Mouse (Mus musculus): ENCODE data around the gene Catsperd. TPM values are rescaled to one million over a fixed set of nuclear protein-coding genes. Genes with fewer than 3 reads are reported as not detected.

Catsperd gene
- polyA plus RNA-seq, 2 experiments: 0.33 to 0.39 TPM

- no peak overlapping the region for H3K4me2 ChIP-seq (ENCODE audit: low read depth)
- H3K9me3 ChIP-seq (ENCODE audit: control insufficient read depth, low read length): no peaks in the 10 kb centered on the region
- no peak overlapping the region for H3K9ac ChIP-seq (replicated peaks)
- no peak for ATAC-seq (ENCODE audit: insufficient read depth)
- TF ChIP-seq EP300 (IDR thresholded peaks at IDR 0.05; ENCODE audit: low read depth): no peak
- TF ChIP-seq CTCF (IDR thresholded peaks at IDR 0.05; ENCODE audit: low read depth): no peak
- no peaks in the 10 kb centered on the region for H3K27me3 ChIP-seq (ENCODE audit: control insufficient read depth, insufficient read depth, low read length)
- H3K27ac ChIP-seq: no peak overlapping the region
- peaks cover 33% of the 10 kb centered on the region for H3K36me3 ChIP-seq (replicated peaks; ENCODE audit: control insufficient read depth, insufficient read depth, low read depth)
- no peak for DNase-seq (ENCODE audit: low read depth in 3 of 3, low spot score in 3 of 3)
- H3K4me1 ChIP-seq (replicated peaks; ENCODE audit: control insufficient read depth in 2 of 2, insufficient read depth in 2 of 2, low read length in 1 of 2): peaks cover 27 to 55% of the 10 kb centered on the region in 2 experiments
- no peak overlapping the region for H3K4me3 ChIP-seq (ENCODE audit: insufficient read depth in 1 of 2, low read depth in 2 of 2, low read length in 2 of 2)
- 77% methylated on average over 4 of the region's 4 CpGs for WGBS (ENCODE audit: insufficient replicate concordance)
Measured at GRCm38 (mm10) chr17:56686801-56687200, 58.9 kb downstream of the Catsperd start.

- Histone ChIP-seq H3K4me3 (ENCODE audit: insufficient read depth in 1 of 2, low read depth in 2 of 2, low read length in 2 of 2) (no peak overlapping the region), H3K9me3 (ENCODE audit: control insufficient read depth, low read length) (no peaks in the 10 kb centered on the region), H3K27ac (peak overlapping the region; percentile 69), H3K36me3 (replicated peaks; ENCODE audit: control insufficient read depth, insufficient read depth, low read depth) (peaks cover 40% of the 10 kb centered on the region), H3K4me1 (replicated peaks; ENCODE audit: control insufficient read depth in 2 of 2, insufficient read depth in 2 of 2, low read length in 1 of 2) (peaks cover 16 to 43% of the 10 kb centered on the region in 2 experiments), H3K4me2 (ENCODE audit: low read depth) (peak overlapping the region; percentile 47), H3K27me3 (ENCODE audit: control insufficient read depth, insufficient read depth, low read length) (no peaks in the 10 kb centered on the region), H3K9ac (replicated peaks) (peak overlapping the region; percentile 1)
- TF ChIP-seq EP300 (IDR thresholded peaks at IDR 0.05; ENCODE audit: low read depth) (peak; percentile 96), CTCF (IDR thresholded peaks at IDR 0.05; ENCODE audit: low read depth) (no peak)
- peak; percentile 92 for ATAC-seq (ENCODE audit: insufficient read depth)
- DNase-seq (ENCODE audit: low read depth in 3 of 3, low spot score in 3 of 3): peak; percentile 73 to 77 (median 73)
Measured at GRCm38 (mm10) chr17:56688045-56688444, 60.1 kb downstream of the Catsperd start.

GRCm38 (mm10) chr17:56688689-56689088, 60.7 kb downstream of the Catsperd start:
- H3K9ac ChIP-seq (replicated peaks): 0 out of 2 replicates have a peak overlapping the region, but pooled peaks have one; percentile 9
- no peak for ATAC-seq (ENCODE audit: insufficient read depth)
- peak overlapping the region; percentile 47 for H3K4me2 ChIP-seq (ENCODE audit: low read depth)
- no peaks in the 10 kb centered on the region for H3K9me3 ChIP-seq (ENCODE audit: control insufficient read depth, low read length)
- H3K27me3 ChIP-seq (ENCODE audit: control insufficient read depth, insufficient read depth, low read length): no peaks in the 10 kb centered on the region
- peak overlapping the region; percentile 69 for H3K27ac ChIP-seq
- WGBS (ENCODE audit: insufficient replicate concordance): 43% methylated on average over 2 of the region's 2 CpGs
- DNase-seq (ENCODE audit: low read depth in 3 of 3, low spot score in 3 of 3): no peak
- H3K4me3 ChIP-seq (ENCODE audit: insufficient read depth in 1 of 2, low read depth in 2 of 2, low read length in 2 of 2): no peak overlapping the region
- TF ChIP-seq EP300 (IDR thresholded peaks at IDR 0.05; ENCODE audit: low read depth) (no peak), CTCF (IDR thresholded peaks at IDR 0.05; ENCODE audit: low read depth) (no peak)
- peaks cover 14 to 36% of the 10 kb centered on the region in 2 experiments for H3K4me1 ChIP-seq (replicated peaks; ENCODE audit: control insufficient read depth in 2 of 2, insufficient read depth in 2 of 2, low read length in 1 of 2)
- peaks cover 41% of the 10 kb centered on the region for H3K36me3 ChIP-seq (replicated peaks; ENCODE audit: control insufficient read depth, insufficient read depth, low read depth)

GRCm38 (mm10) chr17:56693395-56693794, 65.5 kb downstream of the Catsperd start:
- H3K27ac ChIP-seq: no peak overlapping the region

GRCm38 (mm10) chr17:56693851-56694310, 65.9 kb downstream of the Catsperd start:
- H3K27ac ChIP-seq: no peak overlapping the region

More at GRCm38 (mm10) chr17:56693395-56693794, 65.5 kb downstream of the Catsperd start:
- DNase-seq (ENCODE audit: low read depth in 3 of 3, low spot score in 3 of 3): no peak
- TF ChIP-seq CTCF (IDR thresholded peaks at IDR 0.05; ENCODE audit: low read depth) (no peak), EP300 (IDR thresholded peaks at IDR 0.05; ENCODE audit: low read depth) (no peak)
- Histone ChIP-seq H3K4me1 (replicated peaks; ENCODE audit: control insufficient read depth in 2 of 2, insufficient read depth in 2 of 2, low read length in 1 of 2) (peaks cover 4 to 6% of the 10 kb centered on the region in 2 experiments), H3K9me3 (ENCODE audit: control insufficient read depth, low read length) (no peaks in the 10 kb centered on the region), H3K36me3 (replicated peaks; ENCODE audit: control insufficient read depth, insufficient read depth, low read depth) (peaks cover 66% of the 10 kb centered on the region), H3K4me3 (ENCODE audit: insufficient read depth in 1 of 2, low read depth in 2 of 2, low read length in 2 of 2) (no peak overlapping the region), H3K27me3 (ENCODE audit: control insufficient read depth, insufficient read depth, low read length) (no peaks in the 10 kb centered on the region), H3K4me2 (ENCODE audit: low read depth) (no peak overlapping the region), H3K9ac (replicated peaks) (no peak overlapping the region)
- ATAC-seq (ENCODE audit: insufficient read depth): no peak
- 68% methylated on average over 1 of the region's 1 CpGs for WGBS (ENCODE audit: insufficient replicate concordance)

More at GRCm38 (mm10) chr17:56693851-56694310, 65.9 kb downstream of the Catsperd start:
- Histone ChIP-seq H3K27me3 (ENCODE audit: control insufficient read depth, insufficient read depth, low read length) (no peaks in the 10 kb centered on the region), H3K4me1 (replicated peaks; ENCODE audit: control insufficient read depth in 2 of 2, insufficient read depth in 2 of 2, low read length in 1 of 2) (peaks cover 0 to under 1% of the 10 kb centered on the region in 2 experiments; a peak in 1 of 4 replicates), H3K36me3 (replicated peaks; ENCODE audit: control insufficient read depth, insufficient read depth, low read depth) (peaks cover 67% of the 10 kb centered on the region), H3K4me3 (ENCODE audit: insufficient read depth in 1 of 2, low read depth in 2 of 2, low read length in 2 of 2) (no peak overlapping the region), H3K9ac (replicated peaks) (no peak overlapping the region), H3K9me3 (ENCODE audit: control insufficient read depth, low read length) (no peaks in the 10 kb centered on the region), H3K4me2 (ENCODE audit: low read depth) (no peak overlapping the region)
- no peak for ATAC-seq (ENCODE audit: insufficient read depth)
- WGBS (ENCODE audit: insufficient replicate concordance): 81% methylated on average over 6 of the region's 6 CpGs
- no peak for DNase-seq (ENCODE audit: low read depth in 3 of 3, low spot score in 3 of 3)
- TF ChIP-seq CTCF (IDR thresholded peaks at IDR 0.05; ENCODE audit: low read depth) (no peak), EP300 (IDR thresholded peaks at IDR 0.05; ENCODE audit: low read depth) (no peak)
